Mouse (Mus musculus): Measurements from ENCODE around the gene Kif5a.

The Kif5a gene

DNA sequence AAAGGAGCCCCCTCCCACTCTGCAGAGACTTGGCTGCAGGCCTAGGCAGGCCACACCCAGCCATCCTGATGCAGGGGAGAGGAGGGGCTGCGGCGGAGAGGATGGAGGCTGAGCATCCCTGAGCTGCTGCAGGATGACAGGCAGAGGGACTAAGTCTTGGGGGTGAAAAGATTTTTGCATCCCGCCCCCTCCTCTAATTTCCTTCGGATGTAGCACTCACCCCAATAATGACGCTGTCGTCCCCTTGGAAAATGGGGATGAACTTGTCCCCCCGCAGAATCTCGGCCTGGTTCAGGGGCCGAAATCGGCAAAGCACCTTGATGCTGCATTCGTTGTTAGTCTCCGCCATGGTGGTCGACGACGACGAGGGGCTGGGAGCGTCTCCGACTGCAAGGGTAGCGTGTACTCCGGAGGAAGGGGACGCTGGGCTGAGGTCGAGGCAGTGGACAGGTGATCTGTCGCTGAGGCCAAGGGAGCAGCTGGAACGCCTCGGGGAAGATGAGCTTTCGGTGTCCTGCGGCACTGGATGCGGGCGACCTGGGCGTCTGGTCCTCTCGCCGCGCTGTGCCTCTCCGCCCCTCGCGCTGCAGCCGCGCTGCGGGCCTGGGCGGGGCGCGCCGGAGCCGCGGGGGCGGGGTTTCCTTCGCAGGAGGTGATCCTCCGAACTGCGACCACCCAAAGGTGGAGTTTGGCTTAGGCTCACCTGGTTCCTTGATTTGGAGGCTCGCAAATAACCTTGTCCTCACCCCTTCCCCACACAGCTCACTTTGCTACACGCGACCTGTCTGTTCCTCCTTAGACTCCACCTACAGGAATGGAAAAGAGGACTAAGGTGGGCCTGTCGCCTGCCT is at the start of gene Kif5a:
Gene Kif5a (minus strand): TSS at position 801 of the 851 bp plus-strand sequence.
- no peak for TF ChIP-seq GATA4 (IDR thresholded peaks at IDR 0.05; ENCODE audit: insufficient replicate concordance, low read length)

DNA sequence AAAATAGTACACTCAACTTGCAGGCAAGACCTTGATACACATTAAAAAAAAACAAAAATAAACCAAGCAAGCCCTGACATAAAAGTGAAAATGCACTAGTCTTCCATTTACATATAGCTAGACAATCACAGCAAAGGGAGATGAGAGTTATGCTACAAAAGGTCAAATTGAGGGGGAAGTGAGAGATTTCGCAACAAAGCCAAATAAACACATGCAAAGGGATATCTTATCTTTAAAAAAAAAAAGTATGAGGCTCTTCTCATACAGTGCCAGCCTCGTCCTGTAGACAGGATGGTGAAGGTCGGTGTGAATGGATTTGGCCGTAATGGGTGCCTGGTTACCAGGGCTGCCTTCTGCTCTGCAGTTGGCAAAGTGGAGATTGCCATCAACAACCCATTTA is 49.7 kb upstream of the Kif5a start:
- no peak for TF ChIP-seq GATA4 (IDR thresholded peaks at IDR 0.05; ENCODE audit: insufficient replicate concordance, low read length)

DNA sequence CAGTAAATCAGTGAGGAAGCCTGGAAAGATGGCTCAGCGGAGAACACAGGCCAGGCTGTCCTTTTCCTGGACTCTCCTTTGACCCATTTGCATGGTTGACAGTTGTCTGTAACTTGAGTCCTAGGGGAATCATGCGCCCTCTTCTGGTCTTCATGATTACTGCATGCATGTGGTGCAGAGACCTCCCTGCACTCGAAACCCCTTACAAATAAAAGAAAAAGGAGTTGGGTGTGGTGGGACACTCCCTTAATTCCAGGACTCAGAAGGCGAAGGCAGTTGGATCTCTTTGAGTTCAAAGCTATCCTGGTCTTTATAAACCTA is 49.2 kb upstream of the Kif5a start:
- no peak for TF ChIP-seq GATA4 (IDR thresholded peaks at IDR 0.05; ENCODE audit: insufficient replicate concordance, low read length)

DNA sequence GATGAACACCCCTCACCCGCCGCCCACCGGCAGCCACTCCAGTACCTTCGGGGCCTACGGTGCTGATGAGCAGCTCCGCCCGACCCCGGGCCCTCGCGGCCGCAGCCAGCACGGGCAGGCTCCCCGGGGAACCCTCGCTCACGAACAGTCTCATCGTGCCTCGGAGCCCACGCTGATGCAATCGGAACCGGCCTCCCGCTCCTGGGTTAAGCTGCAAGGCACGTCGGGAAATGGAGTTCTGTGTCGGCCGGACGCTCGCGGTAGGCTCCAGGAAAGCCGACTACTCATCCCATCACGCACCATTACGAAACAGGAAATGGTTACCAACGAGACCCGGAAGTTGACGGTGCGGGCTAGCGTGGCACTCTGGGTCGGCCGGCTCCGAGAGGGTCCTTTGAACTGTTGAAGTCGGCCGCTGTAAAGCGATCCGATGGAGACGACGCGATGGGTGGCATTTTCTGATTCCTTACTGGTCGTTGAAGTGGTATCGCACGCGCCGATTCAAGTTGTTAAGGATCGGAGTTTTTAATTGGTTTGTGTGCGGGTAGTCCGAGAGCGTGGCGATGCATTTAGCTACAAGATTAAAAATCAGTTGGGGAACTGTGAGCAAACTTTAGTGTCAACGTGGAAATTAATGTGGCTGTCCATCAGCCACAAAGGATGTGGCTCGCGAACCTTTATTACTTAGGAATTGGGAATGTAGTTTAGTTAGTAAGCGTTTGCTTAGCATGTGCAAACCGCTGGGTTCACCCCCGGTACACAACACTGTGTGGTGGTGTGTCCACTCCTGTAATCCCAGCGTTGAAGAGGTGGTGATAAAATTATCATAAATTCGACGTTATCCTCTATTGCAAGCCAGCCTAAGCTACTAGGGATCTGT is 48.6 kb upstream of the Kif5a start, which contains the start of gene Mars:
Gene Mars (minus strand): TSS at position 311 of the 880 bp plus-strand sequence.
- TF ChIP-seq GATA4 (IDR thresholded peaks at IDR 0.05; ENCODE audit: insufficient replicate concordance, low read length) = no peak

DNA sequence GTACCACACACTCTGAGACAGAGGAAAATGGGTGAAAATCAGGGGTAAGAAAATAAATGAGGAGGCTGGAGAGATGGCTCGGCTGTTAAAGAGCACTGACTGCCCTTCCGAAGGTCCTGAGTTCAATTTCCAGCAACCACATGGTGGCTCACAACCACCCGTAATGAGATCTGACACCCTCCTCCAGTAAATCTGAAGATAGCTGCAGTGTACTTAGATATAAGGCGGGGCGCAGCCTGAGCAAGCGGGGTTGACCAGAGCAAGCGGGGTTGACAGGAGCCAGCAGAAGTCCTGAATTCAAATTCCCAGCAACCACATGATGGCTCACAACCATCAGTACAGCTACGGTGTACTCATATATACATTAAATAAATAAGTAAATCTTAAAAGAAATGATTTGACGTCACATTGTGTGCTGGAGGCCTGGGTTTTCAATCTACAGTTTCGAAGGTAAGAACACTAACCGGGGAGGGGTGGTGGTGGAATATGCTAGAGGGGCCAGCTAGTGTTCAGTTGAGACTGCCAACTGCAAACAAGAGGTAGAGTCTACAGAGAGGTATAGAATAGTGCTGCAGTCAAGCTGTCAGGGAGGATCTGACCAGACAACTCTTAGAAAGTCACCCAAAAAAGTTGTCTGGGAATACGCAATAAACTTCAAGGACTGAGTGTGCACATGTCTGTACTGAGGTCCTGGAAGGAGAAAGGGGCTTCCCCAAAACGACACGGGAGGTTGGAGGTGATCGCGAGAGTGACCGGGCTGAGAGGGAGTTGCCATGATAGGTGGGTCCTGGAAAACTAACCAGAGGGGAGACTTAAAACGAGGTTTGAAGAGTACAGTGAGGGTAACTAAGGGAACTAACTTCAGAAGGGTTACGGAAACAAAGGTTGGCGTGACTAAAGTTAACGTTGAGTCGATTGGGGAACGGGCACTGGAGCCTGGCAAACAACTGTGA is 47.7 kb upstream of the Kif5a start:
- no peak for TF ChIP-seq GATA4 (IDR thresholded peaks at IDR 0.05; ENCODE audit: insufficient replicate concordance, low read length)

DNA sequence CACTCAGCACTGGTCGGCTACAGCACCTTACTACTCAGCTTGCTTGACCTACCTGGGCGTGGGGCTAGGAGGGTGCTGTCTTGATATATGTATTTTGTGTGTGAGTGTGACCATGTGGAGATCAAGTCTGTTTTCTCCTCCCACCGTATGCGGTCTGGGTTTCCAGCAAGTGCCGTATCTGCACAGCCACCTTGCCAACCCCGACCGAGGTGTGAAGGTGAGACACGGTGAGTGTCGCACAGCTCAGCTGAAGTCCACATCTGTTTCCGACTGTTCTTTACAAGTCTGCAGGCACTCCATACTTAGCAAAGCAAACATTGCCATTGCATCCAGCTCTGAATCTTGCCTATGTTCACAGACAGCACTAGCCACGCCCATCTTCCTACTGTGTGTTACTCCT is 40.0 kb upstream of the Kif5a start:
- TF ChIP-seq GATA4 (IDR thresholded peaks at IDR 0.05; ENCODE audit: insufficient replicate concordance, low read length) = no peak

DNA sequence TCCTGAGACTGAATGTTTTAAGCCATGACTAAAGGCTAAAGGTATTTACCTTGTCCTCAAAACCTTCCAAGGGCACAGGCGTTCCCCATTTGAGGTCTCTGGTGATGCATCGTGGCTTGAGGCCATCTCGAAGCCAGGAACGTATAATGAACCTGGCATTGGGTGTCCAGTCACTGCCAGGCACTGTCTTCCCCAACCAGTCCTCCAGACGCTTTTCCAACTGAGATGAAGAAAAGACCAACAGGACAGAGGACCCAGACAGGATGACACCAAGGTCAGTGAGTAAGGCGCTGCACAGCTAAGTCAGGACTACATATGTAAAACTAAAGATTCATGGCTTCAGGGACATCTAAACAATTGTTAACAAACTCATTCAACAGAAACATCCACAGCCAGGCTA is 37.2 kb upstream of the Kif5a start:
- TF ChIP-seq GATA4 (IDR thresholded peaks at IDR 0.05; ENCODE audit: insufficient replicate concordance, low read length) = no peak

DNA sequence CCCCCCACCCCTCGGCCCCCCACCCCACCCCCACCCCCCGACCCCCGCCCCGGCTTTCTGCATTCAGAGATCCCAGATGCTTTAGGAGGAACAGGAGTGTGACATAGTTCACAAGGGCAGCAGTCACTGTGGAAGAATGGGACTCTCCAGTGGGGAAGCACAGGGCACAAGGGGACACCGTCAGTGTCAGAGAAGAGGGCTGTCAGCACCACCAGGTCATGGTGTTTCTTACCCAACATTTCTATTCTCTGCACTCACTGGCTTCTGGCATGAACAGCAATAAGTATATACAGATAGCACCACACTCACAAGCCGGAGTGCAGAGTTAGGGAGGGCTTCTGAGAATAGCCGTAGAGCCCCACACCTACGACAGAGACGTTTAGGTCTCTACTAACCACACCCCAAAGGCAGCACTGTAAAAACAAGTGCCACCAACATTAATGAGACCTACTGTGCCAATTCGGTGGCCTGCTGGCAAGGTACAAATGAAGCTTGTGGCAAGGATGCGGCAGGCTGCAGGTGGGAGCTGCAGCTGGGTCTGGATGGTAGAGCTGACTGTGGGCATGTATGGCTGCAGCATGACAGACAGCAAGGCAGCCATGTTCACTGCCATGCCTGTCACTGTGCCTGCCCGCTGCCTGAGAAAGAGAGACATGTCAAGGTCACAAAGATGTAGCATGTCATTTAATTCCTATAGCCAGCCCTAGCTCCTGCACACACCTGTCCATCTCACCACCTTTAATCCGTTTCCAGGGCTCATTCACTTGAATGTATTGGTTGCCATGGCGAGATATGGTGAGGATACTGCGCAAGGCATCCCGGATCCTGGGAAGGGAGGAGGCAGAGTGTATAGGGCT is 34.1 kb upstream of the Kif5a start:
- no peak for TF ChIP-seq GATA4 (IDR thresholded peaks at IDR 0.05; ENCODE audit: insufficient replicate concordance, low read length)

DNA sequence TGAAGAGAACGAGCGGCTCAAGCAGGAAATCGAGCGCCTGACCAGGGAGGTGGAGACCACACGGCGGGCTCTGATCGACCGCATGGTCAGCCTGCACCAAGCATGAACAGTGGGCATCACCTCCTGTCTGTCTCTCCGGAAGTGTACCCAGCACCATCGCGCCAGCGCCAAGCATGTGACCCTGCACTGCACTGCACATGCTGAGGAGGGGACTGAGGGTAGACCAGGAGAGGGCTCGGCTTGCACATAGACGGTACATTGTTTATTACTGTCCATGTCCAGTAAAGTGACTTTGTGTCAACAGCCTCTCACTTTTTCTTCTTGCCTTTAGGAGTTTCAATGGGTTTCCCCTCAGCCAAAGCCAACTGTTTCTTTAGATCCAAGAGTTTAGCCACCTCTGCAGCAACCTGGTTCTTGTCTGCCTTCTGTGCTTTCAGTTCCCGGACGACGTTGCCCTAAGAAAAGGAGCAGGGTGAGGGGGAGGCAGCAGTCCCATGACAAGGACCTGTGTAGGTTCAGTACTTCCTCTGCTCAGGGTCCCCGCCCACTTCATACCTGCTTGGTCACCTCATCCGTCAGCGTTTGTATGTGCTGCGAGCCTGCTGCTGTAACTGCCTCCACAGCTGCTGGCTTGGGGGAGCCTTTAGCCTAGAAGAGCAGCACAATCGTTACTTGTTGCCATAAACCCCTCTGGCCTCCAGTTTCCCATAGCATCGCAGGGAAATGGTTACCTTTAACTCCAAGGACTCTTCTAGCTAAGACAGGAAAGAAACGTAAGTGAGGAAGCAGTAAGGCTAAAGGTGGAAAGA is 33.0 kb upstream of the Kif5a start:
- TF ChIP-seq GATA4 (IDR thresholded peaks at IDR 0.05; ENCODE audit: insufficient replicate concordance, low read length) = no peak

DNA sequence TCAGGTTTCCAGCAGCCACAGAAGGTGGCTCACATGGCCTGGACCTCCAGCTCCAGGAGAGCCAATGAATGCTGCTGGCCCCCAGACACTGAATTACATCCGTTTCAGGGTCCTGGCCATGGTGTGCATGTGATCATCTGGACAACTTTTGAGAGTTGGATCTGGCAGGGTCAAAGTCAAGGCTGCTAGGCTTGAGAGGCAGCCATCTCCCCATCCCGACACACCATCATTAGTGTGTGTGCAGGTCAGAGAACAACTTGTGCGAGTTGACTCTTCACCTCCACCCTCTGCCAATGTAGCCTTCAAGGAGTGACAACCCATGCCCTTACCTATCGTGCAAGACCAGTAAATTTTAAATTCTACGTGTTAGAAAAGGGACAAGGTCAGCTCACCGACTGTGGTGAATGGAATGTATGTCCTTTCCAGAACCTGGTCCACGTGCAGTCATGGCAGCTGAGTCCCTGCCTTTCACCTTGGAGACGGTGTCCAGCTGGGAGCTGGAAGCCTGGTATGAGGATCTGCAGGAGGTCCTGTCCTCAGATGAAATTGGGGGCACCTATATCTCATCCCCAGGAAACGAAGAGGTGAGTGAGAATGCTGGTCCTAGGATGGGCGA is 31.9 kb upstream of the Kif5a start:
- no peak for TF ChIP-seq GATA4 (IDR thresholded peaks at IDR 0.05; ENCODE audit: insufficient replicate concordance, low read length)

DNA sequence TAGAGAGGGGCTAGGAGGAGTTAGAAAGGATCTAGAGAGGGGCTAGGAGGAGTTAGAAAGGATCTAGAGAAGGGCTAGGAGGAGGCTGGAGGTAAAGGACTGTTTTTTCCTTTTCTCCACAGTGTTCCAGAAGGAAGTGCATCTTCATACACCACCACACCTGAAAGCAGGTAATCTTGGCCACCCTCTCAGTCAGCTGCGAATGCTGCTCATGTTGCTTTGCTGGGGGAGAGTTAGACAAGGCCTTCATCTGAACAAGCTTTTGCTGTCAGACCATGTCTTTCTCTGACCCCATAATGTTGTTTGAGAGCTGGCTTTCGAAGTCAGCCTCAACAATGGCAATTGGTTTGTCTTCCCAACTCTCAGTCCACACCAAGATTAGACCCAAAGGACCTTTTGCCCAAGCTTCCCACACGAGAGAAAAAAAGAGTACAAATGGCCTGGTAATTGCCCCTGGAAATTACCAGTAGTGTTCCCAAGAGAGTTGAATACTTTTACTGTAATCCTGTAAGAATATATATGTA is 30.5 kb upstream of the Kif5a start:
- TF ChIP-seq GATA4 (IDR thresholded peaks at IDR 0.05; ENCODE audit: insufficient replicate concordance, low read length) = no peak

DNA sequence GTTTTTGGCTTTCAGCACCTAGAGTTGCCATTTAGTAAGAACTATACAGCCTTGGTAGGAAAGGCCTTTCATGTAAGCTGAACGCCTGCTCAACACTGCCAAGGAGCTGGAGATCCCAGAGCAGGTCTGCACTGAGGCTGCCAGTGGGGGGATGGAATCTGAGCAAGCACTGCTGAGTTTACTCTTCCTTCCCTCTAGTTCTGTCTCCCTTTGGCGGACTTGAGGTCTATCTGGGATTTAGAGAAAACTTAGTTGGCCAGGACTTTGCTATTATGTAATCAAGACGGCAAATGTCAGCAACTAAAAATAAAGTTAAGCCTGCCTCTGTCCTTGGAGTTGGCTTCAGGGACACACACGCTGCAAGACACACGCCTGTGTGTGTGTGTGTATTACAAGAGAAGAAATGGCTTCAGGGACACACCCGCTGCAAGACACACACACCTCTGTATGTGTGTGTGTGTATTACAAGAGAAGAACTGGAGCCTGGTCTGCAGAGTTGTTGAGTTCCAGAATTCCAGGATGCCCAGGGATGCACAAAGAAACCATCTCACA is 29.9 kb upstream of the Kif5a start:
- TF ChIP-seq GATA4 (IDR thresholded peaks at IDR 0.05; ENCODE audit: insufficient replicate concordance, low read length) = no peak

Data from liver, adult (tissue).